ENCODE assay signal across 17 mouse cellular contexts in the genomic region with DNA sequence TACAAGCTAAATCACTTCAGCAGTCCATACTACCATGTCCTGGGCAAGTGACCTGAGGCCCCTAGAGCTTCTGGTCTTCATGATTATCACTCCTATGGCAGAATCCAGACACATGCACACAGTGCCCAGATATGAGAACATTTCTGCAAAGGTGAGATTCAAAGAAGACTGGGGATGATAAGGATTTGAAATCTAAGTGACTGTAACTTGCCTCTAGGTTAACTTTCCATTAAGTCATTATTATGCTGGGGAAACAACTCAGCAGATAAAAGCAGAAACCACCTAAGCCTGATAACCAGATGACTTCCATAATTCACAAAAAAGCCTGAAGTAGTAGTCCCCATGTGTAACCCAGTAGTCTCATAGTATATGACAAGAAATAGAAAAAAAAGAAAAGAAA.
"Had no signal": no experiment of that assay in that cellular context is flagged by ENCODE, and none has a peak within 500 bp of the region (broad histone marks: within the 10 kb centered on the region; RNA-seq: fewer than 3 reads in every experiment).

No protein-coding gene starts in this region.

- H3K36me3 ChIP-seq: limb, embryonic 12.5 days; lung, embryonic 15.5 days had no signal

- ATAC-seq: inflammation-experienced regulatory T-cells, adult 6 months; intestine, postnatal 0 days had no signal

- H3K9me3 ChIP-seq: limb, embryonic 12.5 days; lung, embryonic 15.5 days had no signal

- DNase-seq: kidney, adult 8-10 months; kidney, postnatal 25 days; layer of hippocampus, adult 9-11 months; layer of hippocampus, postnatal 36 days; lung, postnatal 14 days; midbrain, embryonic 14.5 days; retina, postnatal 1 day; right cerebral cortex, postnatal 4 days; spleen, adult 18-20 months; thymus, adult 18-20 months; thymus, postnatal 25 days had no signal

- H3K9ac ChIP-seq: limb, embryonic 12.5 days; lung, embryonic 15.5 days had no signal

- H3K4me3 ChIP-seq: limb, embryonic 12.5 days; lung, embryonic 15.5 days; myocyte had no signal

- H3K27ac ChIP-seq: limb, embryonic 12.5 days; lung, embryonic 15.5 days; macrophage had no signal

- H3K27me3 ChIP-seq: limb, embryonic 12.5 days; lung, embryonic 15.5 days had no signal

- H3K4me2 ChIP-seq: limb, embryonic 12.5 days; lung, embryonic 15.5 days had no signal
